Mouse (Mus musculus): ENCODE data around the gene Gm11437.

- TF ChIP-seq CTCF (IDR thresholded peaks at IDR 0.05; ENCODE audit: borderline replicate concordance, extremely low read depth, insufficient read depth, insufficient read length), result no peak
- no peak for TF ChIP-seq POLR2A (IDR thresholded peaks at IDR 0.05; ENCODE audit: borderline replicate concordance, extremely low read depth, insufficient read depth, insufficient read length, poor library complexity, severe bottlenecking)
These were observed 3.2 kb downstream of the Gm11437 start for GRCm38 (mm10) chr11:84164123-84164522.
